Mouse (Mus musculus) lung, embryonic 16.5 days (tissue): ENCODE data around the gene Ndufb4. TPM values are rescaled to one million over a fixed set of nuclear protein-coding genes. Genes with fewer than 3 reads are reported as not detected.
"Not testable (repeated sequence)": the region's sequence is repeated elsewhere in the genome, so short reads cannot be mapped to it uniquely, and the experiment has no call there.

Experiments
- ATAC-seq: fragments of 200-750 bp; cut with Nextera tagmentation; 2 replicates; pipeline ENCODE4 v1.8.0; 2017; ENCODE audit warnings: low read depth, mild to moderate bottlenecking, moderate library complexity
- H3K27ac ChIP-seq: fragments of 300-500 bp; sonication (generic); 2 replicates; pipeline ENCODE4 v1.5.1; 2014; ENCODE audit warnings: mild to moderate bottlenecking, control low read depth, low read length
- H3K27me3 ChIP-seq: fragments of 300-500 bp; sonication (generic); 2 replicates; pipeline ENCODE4 v1.6.1; 2014; ENCODE audit warnings: low read depth, low read length, mixed read lengths; ENCODE audit not compliant: control insufficient read depth, insufficient read depth
- H3K36me3 ChIP-seq: fragments of 300-500 bp; sonication (generic); 2 replicates; pipeline ENCODE4 v1.6.1; 2014; ENCODE audit warnings: low read length; ENCODE audit not compliant: control insufficient read depth, insufficient read depth
- H3K4me1 ChIP-seq: fragments of 300-500 bp; sonication (generic); replicated peaks from 2 replicates; pipeline ENCODE4 v1.6.1; 2014; ENCODE audit warnings: low read length, mixed read lengths; ENCODE audit not compliant: control insufficient read depth, insufficient read depth
- H3K4me2 ChIP-seq: fragments of 300-500 bp; sonication (generic); 2 replicates; pipeline ENCODE4 v1.6.1; 2014; ENCODE audit warnings: low read depth, low read length, control low read depth
- H3K4me3 ChIP-seq: fragments of 300-500 bp; sonication (generic); 2 replicates; pipeline ENCODE4 v1.5.1; 2014; ENCODE audit warnings: mild to moderate bottlenecking, low read length, control low read depth
- H3K9ac ChIP-seq: fragments of 300-500 bp; sonication (generic); 2 replicates; pipeline ENCODE4 v1.6.1; 2014; ENCODE audit warnings: low read length, control low read depth
- H3K9me3 ChIP-seq: fragments of 300-500 bp; sonication (generic); 2 replicates; pipeline ENCODE4 v1.6.1; 2016; ENCODE audit warnings: low read length; ENCODE audit not compliant: control insufficient read depth
- WGBS: fragments of 180-500 bp; shearing (Covaris S2); extraction: QIAGEN DNeasy Blood & Tissue Kit; methylation state at CpG from one replicate; pipeline ENCODE4 v1.1.7; 2014; 5-methylcytosine and 5-hydroxymethylcytosine counted together
- polyA plus RNA-seq: library from polyadenylated mRNA; unstranded; fragments of >200 nt; fragmentation: Nextera tagmentation; extraction: Ambion mirVana; gene quantifications from 2 replicates; pipeline ENCODE4 v1.2.1, GENCODE M21; 2015

Gene Ndufb4
- polyA plus RNA-seq, 1 experiment from 2014 or later = 63.8 TPM

- Histone ChIP-seq H3K27ac (no peak overlapping the region), H3K9ac (no peak overlapping the region), H3K36me3 (peaks cover 12% of the 10 kb centered on the region), H3K4me3 (no peak overlapping the region), H3K4me1 (no peaks in the 10 kb centered on the region), H3K27me3 (no peaks in the 10 kb centered on the region), H3K9me3 (no peaks in the 10 kb centered on the region), H3K4me2 (no peak overlapping the region)
- 86% methylated on average over 16 of the region's 16 CpGs for WGBS
- ATAC-seq = no peak
Measured at GRCm38 (mm10) chr16:37647067-37647466, 7.2 kb downstream of the Ndufb4 start.

GRCm38 (mm10) chr16:37645799-37646198, 8.5 kb downstream of the Ndufb4 start:
- Histone ChIP-seq H3K27ac (no peak overlapping the region), H3K4me3 (no peak overlapping the region), H3K9ac (no peak overlapping the region), H3K36me3 (peaks cover 12% of the 10 kb centered on the region), H3K4me2 (no peak overlapping the region), H3K4me1 (no peaks in the 10 kb centered on the region), H3K9me3 (no peaks in the 10 kb centered on the region), H3K27me3 (no peaks in the 10 kb centered on the region)
- no peak for ATAC-seq
- WGBS = 85% methylated on average over 3 of the region's 3 CpGs

GRCm38 (mm10) chr16:37645211-37645610, 9.0 kb downstream of the Ndufb4 start:
- Histone ChIP-seq H3K4me1 (no peaks in the 10 kb centered on the region), H3K36me3 (peaks cover 12% of the 10 kb centered on the region), H3K27ac (no peak overlapping the region), H3K27me3 (no peaks in the 10 kb centered on the region), H3K4me2 (no peak overlapping the region), H3K9ac (no peak overlapping the region), H3K9me3 (no peaks in the 10 kb centered on the region), H3K4me3 (no peak overlapping the region)
- no peak for ATAC-seq
- 91% methylated on average over 8 of the region's 8 CpGs for WGBS

- no peak overlapping the region for H3K4me2 ChIP-seq
- no peak overlapping the region for H3K4me3 ChIP-seq
- H3K36me3 ChIP-seq = peaks cover 12% of the 10 kb centered on the region
- no peak for ATAC-seq
- no peaks in the 10 kb centered on the region for H3K4me1 ChIP-seq
- H3K27me3 ChIP-seq = no peaks in the 10 kb centered on the region
- 91% methylated on average over 5 of the region's 5 CpGs for WGBS
- no peaks in the 10 kb centered on the region for H3K9me3 ChIP-seq
- H3K9ac ChIP-seq = no peak overlapping the region
- no peak overlapping the region for H3K27ac ChIP-seq
Measured at GRCm38 (mm10) chr16:37644486-37644885, 9.8 kb downstream of the Ndufb4 start.

GRCm38 (mm10) chr16:37640522-37640921, 13.7 kb downstream of the Ndufb4 start:
- not testable (repeated sequence) for H3K9me3 ChIP-seq, H3K4me3 ChIP-seq, H3K4me1 ChIP-seq, ATAC-seq, H3K36me3 ChIP-seq, H3K27ac ChIP-seq, H3K4me2 ChIP-seq, H3K9ac ChIP-seq, H3K27me3 ChIP-seq

DNA sequence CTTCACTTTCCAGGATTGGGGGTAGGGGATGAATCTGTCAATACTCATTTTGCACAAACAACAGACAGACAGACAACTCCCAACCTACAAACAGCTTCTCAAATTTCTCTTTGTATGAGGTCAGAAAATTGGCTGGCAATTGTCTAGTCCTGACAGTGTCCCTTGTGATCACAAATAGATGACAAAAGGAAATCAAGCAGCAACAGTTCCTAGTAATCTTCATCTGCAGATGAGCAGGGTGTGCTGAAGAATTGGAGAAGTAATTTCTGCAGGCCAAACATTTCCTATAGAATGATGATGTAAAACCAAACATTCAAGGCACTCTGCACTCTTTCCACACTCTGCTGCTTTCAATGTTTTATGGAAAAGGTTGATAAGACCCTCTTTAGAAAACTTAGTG, 16.5 kb downstream of the Ndufb4 start:
- no peaks in the 10 kb centered on the region for H3K9me3 ChIP-seq
- no peak overlapping the region for H3K27ac ChIP-seq
- H3K4me1 ChIP-seq = no peaks in the 10 kb centered on the region
- no peaks in the 10 kb centered on the region for H3K27me3 ChIP-seq
- no peaks in the 10 kb centered on the region for H3K36me3 ChIP-seq
- H3K9ac ChIP-seq = no peak overlapping the region
- no peak for ATAC-seq
- H3K4me2 ChIP-seq = no peak overlapping the region
- H3K4me3 ChIP-seq = no peak overlapping the region

- 57% methylated on average over 6 of the region's 6 CpGs for WGBS
- Histone ChIP-seq H3K27me3 (no peaks in the 10 kb centered on the region), H3K4me1 (no peaks in the 10 kb centered on the region), H3K4me2 (no peak overlapping the region), H3K4me3 (no peak overlapping the region), H3K36me3 (no peaks in the 10 kb centered on the region), H3K27ac (no peak overlapping the region), H3K9ac (no peak overlapping the region), H3K9me3 (no peaks in the 10 kb centered on the region)
- ATAC-seq = no peak
Measured at GRCm38 (mm10) chr16:37636107-37636506, 18.1 kb downstream of the Ndufb4 start.

- Histone ChIP-seq H3K4me2 (no peak overlapping the region), H3K36me3 (no peaks in the 10 kb centered on the region), H3K4me1 (no peaks in the 10 kb centered on the region), H3K27ac (no peak overlapping the region), H3K4me3 (no peak overlapping the region), H3K9me3 (no peaks in the 10 kb centered on the region), H3K27me3 (no peaks in the 10 kb centered on the region), H3K9ac (no peak overlapping the region)
- ATAC-seq = no peak
- WGBS = 79% methylated on average over 1 of the region's 1 CpGs
Measured at GRCm38 (mm10) chr16:37635095-37635494, 19.2 kb downstream of the Ndufb4 start.

DNA sequence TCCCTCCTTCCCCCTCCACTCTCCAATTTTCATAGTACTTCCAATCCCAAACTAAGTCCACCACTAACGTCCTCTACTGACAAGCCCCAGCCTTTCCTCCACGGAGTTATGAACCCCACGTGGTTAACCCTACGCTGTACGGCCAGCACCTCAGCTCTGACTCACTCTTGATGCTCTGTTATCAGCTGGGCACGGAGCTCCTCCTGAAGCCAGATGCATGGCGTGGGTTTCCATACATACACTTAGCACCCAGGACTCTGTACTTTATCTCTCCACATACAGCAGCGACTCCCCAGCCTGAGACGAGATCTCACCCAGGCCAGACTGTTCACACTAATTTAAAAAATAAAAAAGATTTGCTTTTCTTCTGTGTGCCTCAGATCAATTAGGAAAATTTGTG, 19.7 kb downstream of the Ndufb4 start:
- Histone ChIP-seq H3K27ac (no peak overlapping the region), H3K27me3 (no peaks in the 10 kb centered on the region), H3K4me1 (no peaks in the 10 kb centered on the region), H3K9me3 (no peaks in the 10 kb centered on the region), H3K9ac (no peak overlapping the region), H3K36me3 (no peaks in the 10 kb centered on the region), H3K4me2 (0 out of 2 replicates have a peak overlapping the region, but pooled peaks have one; percentile 3), H3K4me3 (no peak overlapping the region)
- 60% methylated on average over 9 of the region's 9 CpGs for WGBS
- ATAC-seq = no peak

- no peak overlapping the region for H3K27ac ChIP-seq
- no peaks in the 10 kb centered on the region for H3K9me3 ChIP-seq
- no peak overlapping the region for H3K4me3 ChIP-seq
- H3K4me2 ChIP-seq = no peak overlapping the region
- no peak for ATAC-seq
- H3K4me1 ChIP-seq = no peaks in the 10 kb centered on the region
- H3K9ac ChIP-seq = no peak overlapping the region
- no peaks in the 10 kb centered on the region for H3K36me3 ChIP-seq
- 85% methylated on average over 7 of the region's 7 CpGs for WGBS
- no peaks in the 10 kb centered on the region for H3K27me3 ChIP-seq
Measured at GRCm38 (mm10) chr16:37629011-37629410, 25.2 kb downstream of the Ndufb4 start.
